Mouse (Mus musculus) mesoderm, embryonic 11.5 days (tissue): ENCODE results near the gene Prickle2.
A peak's percentile ranks its signal among the peaks of the same experiment; 100 is the strongest.

Experiments used
- DNase-seq: peaks from one replicate; pipeline ENCODE4 v3.0.0-alpha.2; 2012; ENCODE audit warnings: low read depth, low spot score

Prickle2 gene

GRCm38 (mm10) chr6:92589381-92590065 is 116.4 kb downstream of the Prickle2 start:
- DNase-seq, result no peak

- no peak for DNase-seq
Measured at GRCm38 (mm10) chr6:92584026-92584425, 121.9 kb downstream of the Prickle2 start.

GRCm38 (mm10) chr6:92575227-92575626 is 130.7 kb downstream of the Prickle2 start:
- no peak for DNase-seq

- no peak for DNase-seq
Measured at GRCm38 (mm10) chr6:92572139-92572538, 133.8 kb downstream of the Prickle2 start.

DNA sequence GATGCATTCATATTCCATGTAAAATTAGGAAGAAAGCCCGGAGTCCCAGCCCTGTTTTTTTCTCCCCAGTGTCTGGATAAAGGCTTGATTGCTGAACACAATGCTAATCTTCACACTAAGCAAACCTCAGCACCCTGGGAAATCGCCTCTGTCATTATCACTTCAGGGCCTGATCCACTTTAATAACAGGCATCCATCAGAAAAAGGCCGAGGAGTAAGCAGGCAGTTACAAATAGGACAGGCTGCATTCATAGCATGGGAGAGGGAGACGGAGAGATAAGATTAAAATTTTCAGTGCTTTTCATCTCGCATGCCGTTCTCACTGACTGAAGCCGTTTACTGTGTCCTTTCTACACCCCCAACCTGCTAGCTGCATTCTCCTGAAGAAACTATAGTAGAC is 135.9 kb downstream of the Prickle2 start:
- DNase-seq, result no peak

DNA sequence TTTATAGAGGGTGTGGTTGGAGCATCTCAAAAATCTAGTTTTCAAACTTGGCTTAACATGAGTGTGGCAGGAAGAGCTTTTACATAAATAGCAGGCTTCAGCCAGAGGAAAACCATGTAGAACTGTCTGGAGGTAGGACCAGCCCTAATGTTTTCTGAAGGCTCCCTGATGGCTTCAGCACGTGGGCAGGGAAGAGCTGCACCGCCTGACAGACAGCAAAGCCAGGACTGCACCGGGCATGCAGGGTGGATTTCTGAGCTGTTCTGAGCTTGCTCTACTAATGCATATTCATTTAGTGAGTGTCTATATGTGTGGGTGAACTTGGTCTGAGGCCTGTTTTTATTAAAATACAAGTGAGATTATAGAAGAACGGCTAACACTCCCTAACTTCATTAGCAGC is 136.7 kb downstream of the Prickle2 start:
- no peak for DNase-seq

GRCm38 (mm10) chr6:92559261-92559660 is 146.7 kb downstream of the Prickle2 start:
- no peak for DNase-seq

- DNase-seq, result no peak
Measured at GRCm38 (mm10) chr6:92555675-92556074, 150.3 kb downstream of the Prickle2 start.

- DNase-seq, result no peak
Measured at GRCm38 (mm10) chr6:92553086-92553485, 152.9 kb downstream of the Prickle2 start.

- no peak for DNase-seq
Measured at GRCm38 (mm10) chr6:92549246-92549645, 156.7 kb downstream of the Prickle2 start.

- DNase-seq, result no peak
Measured at GRCm38 (mm10) chr6:92545204-92545603, 160.8 kb downstream of the Prickle2 start.

- no peak for DNase-seq
Measured at GRCm38 (mm10) chr6:92543825-92544224, 162.1 kb downstream of the Prickle2 start.

GRCm38 (mm10) chr6:92542402-92543101 is 163.4 kb downstream of the Prickle2 start:
- peak; percentile 24 for DNase-seq

DNA sequence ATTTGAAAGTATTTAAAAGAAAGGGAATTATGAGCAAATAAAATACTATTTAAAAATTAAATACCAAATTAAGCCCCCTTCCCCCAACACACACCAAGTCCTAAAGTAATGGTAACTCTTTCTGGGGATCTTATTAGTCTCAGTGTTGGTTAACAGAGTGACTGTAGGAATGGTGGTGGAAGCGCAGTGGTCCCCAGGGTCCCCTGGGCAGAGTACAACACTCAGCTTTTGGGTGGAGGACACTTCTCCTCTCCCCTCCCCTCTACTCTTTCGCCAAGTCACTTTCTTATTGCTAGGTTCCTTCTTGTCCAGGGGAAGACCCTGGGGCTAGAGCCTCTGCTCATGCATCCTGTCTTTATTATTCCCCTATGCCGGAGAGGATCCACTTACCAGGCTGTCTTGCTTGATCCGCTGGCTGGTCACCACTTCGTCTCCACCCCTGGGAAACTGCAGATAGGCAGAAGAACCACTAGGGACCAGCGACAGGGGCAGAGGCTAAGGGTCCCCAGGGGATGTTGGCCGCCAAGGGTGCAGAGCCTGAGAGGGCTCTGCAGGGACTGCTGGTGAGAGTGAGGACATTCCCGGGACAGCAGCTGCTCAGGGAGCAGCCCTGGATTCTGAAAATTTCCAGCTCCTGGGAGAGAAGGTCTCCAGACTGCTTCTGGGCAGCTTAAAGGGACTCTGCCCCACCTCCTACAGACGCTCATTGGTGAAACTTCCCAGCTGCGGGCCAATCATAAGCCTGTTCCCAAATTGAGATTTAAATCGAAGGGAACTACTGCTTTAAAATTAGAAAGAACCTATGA is 171.5 kb downstream of the Prickle2 start:
- peak; percentile 47 for DNase-seq

DNA sequence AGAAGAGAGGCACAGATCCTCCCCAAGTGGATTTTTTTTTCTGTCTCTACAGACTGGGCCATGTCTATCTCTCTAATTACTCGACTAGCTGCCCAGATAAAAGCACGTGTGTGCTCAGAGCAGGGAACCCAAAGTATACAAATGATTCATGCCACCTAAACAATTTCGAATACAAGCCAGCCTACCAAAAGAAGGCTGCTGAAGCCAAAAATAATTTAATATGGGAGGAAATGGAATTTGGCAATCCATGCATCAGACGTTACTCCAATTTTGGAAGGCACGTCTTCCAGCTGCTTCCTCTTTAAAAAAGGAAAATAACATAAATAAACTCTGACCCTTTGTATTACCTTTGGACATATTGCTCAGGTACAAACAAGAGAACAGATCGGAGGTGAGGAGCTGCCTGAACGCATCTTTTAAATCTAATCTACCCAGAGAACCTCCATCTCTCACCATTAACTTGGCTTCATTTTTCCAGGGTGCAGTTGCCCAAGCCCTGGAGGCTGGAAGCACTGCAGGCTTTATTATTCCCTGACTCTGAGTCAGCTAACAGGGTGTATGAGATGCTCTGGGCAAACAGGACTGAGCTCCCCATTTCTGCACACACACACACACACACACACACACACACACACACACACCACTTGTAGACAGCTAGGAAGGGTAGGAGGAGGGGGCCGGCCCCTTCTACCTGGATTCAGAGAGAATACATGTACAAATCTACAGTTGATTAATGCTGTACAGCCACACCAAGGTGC is 172.5 kb downstream of the Prickle2 start:
- no peak for DNase-seq

DNA sequence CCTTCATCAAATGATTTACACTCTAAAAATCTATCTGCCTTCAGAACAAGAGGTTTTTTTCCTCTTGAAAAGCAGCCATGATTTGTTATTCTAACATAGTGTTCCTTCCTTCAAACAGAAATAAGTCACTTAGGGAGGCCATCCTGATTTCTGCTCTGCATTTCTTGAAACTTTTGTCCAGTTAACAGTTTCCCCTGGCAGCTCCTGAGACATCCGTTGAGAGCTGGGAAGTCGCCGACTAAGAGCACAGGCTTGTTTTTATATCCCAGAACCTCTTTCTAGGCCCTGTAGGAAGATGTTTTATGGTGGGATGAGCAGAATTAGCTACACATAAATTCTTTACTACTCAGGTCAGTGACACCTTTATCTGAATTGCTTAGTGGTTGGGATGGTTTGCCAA is 173.1 kb downstream of the Prickle2 start:
- DNase-seq, result no peak

DNA sequence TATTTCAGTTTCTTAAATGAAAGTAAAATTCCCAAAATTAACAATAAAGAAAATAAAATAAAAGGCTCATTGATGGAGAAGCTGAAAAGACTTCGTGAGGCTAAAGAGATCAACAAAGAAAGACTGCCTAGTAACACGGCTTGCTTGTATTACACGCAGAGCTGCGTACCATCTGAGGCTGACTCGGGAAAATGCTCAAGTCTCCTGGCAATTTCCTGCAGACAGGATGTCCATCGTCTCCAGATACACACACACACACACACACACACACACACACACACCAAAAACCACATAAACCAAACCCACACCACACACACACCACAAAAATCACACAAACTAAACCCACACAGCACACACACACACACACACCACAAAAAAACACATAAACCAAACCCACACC is 173.6 kb downstream of the Prickle2 start:
- no peak for DNase-seq

GRCm38 (mm10) chr6:92526212-92526611 is 179.7 kb downstream of the Prickle2 start:
- no peak for DNase-seq

- DNase-seq, result no peak
Measured at GRCm38 (mm10) chr6:92525646-92526045, 180.3 kb downstream of the Prickle2 start.

DNA sequence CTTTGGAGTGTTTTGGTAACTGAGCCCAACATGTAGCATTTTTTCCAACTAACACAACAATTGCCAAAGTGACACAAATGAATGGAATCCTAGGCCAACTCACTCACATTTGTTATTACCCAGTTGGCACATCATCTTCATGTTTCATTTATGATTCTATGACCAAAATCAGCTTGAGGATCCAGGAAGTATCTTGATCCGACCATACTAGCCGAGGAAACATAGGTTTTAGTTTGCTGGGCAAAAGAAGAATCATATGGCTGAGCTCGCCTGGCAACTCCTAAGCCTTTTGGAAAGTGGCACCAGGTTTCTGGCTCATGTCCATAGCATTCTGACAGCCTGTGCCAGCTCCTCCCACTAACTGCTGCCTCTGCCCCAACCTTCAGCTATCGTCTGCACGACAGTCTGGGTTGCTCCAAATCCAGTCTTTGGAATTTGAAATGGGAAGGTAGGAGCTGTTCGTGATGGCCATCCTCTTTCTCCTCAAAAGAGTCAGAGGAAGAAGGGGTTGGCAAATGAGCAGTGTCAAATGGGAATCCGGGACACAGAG is 184.4 kb downstream of the Prickle2 start:
- no peak for DNase-seq

DNA sequence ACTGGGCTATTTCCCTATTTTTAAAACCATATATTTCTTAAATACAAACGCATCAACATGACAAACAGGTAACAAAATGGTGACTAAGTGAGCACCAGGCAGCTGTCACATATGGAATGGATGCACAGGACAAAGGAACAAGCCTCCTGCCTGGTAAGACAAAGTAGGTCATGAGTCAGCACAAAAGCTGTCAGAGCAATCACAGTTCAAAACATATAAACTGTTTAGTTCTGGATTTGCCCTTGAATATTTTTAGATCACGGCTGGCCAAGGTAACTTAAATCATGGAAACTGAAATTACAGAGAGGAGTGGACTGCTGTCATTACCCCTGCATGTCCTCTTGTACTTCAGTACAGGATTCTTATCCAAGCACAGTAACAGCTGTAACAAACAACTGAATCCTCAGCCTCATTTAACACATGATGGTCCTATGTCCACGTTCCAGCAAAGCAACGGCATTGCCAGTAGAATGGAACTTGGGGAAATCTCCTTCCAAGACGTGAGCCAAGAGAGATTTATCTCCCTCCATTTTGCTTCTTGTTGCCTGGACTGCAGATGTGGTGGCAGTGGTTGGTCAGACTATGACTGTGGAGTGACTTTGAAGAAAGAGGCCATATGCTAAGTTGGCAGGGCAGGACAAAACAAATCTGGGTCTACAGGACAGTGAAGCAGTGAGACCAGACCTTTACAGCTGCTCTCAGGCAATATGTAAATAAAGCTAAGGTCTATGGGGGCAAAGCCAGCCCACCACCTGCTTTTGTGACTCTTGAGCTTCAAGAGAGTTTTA is 185.7 kb downstream of the Prickle2 start:
- DNase-seq, result no peak
